Mouse (Mus musculus) G1E (cell line): ENCODE measurements at regions not wholly inside any gene's neighbourhood (a gene's known extent, or its start where the extent isn't known, plus 50 kb on each side); places are given as distances from the start of the nearest gene placed in this dataset.

Experiments used
- ATAC-seq: 2 replicates; pipeline ENCODE4 v1.8.0; 2016; ENCODE audit warnings: mild to moderate bottlenecking; ENCODE audit not compliant: insufficient number of reproducible peaks, poor library complexity, low FRiP score, severe bottlenecking; ENCODE audit errors: extremely low read depth
- DNase-seq: peaks from one replicate; pipeline ENCODE4 v3.0.0; 2012; ENCODE audit warnings: low spot score
- H3K27me3 ChIP-seq: 2 replicates; pipeline ENCODE4 v1.6.1; 2012; ENCODE audit warnings: mild to moderate bottlenecking, low read length, inconsistent platforms; ENCODE audit not compliant: insufficient read depth
- H3K36me3 ChIP-seq: replicated peaks from 2 replicates; pipeline ENCODE3; 2012; ENCODE audit warnings: mild to moderate bottlenecking, inconsistent platforms
- H3K4me1 ChIP-seq: 2 replicates; pipeline ENCODE4 v1.6.1; 2012; ENCODE audit warnings: low read depth, low read length, inconsistent platforms, mixed read lengths; ENCODE audit not compliant: insufficient read depth
- H3K4me3 ChIP-seq: 2 replicates; pipeline ENCODE4 v1.5.1; 2012; ENCODE audit warnings: low read depth, mild to moderate bottlenecking, inconsistent platforms, low read length, moderate library complexity, mixed read lengths
- H3K9me3 ChIP-seq: replicated peaks from 2 replicates; pipeline ENCODE4 v1.6.1; 2012; ENCODE audit warnings: inconsistent platforms
- CTCF ChIP-seq: IDR thresholded peaks from 2 replicates; pipeline ENCODE4 v1.5.1; 2012; ENCODE audit warnings: low read depth, low read length, inconsistent platforms, mixed read lengths
- GATA1 ChIP-seq: IDR thresholded peaks from 2 replicates; pipeline ENCODE4 v1.6.1; 2012; ENCODE audit warnings: borderline replicate concordance, low read length, inconsistent platforms, mixed read lengths
- GATA2 ChIP-seq: IDR thresholded peaks from 2 replicates; pipeline ENCODE4 v1.6.1; 2012; ENCODE audit warnings: low read depth, low read length, inconsistent platforms, borderline replicate concordance
- POLR2AphosphoS5 ChIP-seq: IDR thresholded peaks from 2 replicates; pipeline ENCODE4 v1.6.1; 2012; ENCODE audit warnings: low read depth, low read length, inconsistent platforms; ENCODE audit not compliant: insufficient replicate concordance
- TAL1 ChIP-seq: conservative IDR thresholded peaks from 2 replicates; pipeline ENCODE4 v1.6.1; 2012; ENCODE audit warnings: low read depth, low read length, inconsistent platforms, mixed read lengths

GRCm38 (mm10) chr12:15983591-15984300 lies 167.0 kb upstream of the Trib2 start:
- ATAC-seq: no peak
- no peak for DNase-seq
- TF ChIP-seq TAL1 (no peak), GATA1 (no peak), CTCF (no peak), GATA2 (no peak)
- Histone ChIP-seq H3K9me3 (no peaks in the 10 kb centered on the region; the same call in 1 of the 2 replicates), H3K36me3 (no peaks in the 10 kb centered on the region), H3K27me3 (no peaks in the 10 kb centered on the region), H3K4me1 (no peaks in the 10 kb centered on the region), H3K4me3 (no peak overlapping the region)

GRCm38 (mm10) chr12:15981741-15982140 lies 165.0 kb upstream of the Trib2 start:
- DNase-seq: no peak
- Histone ChIP-seq H3K4me1 (no peaks in the 10 kb centered on the region), H3K36me3 (no peaks in the 10 kb centered on the region), H3K4me3 (no peak overlapping the region), H3K27me3 (no peaks in the 10 kb centered on the region), H3K9me3 (no peaks in the 10 kb centered on the region; the same call in 1 of the 2 replicates)
- no peak for ATAC-seq
- TF ChIP-seq TAL1 (no peak), GATA2 (no peak), CTCF (no peak), POLR2AphosphoS5 (no peak), GATA1 (no peak)

- no peaks in the 10 kb centered on the region for H3K27me3 ChIP-seq
- H3K4me1 ChIP-seq: no peaks in the 10 kb centered on the region
- ATAC-seq: no peak
- H3K36me3 ChIP-seq: no peaks in the 10 kb centered on the region
- no peak overlapping the region for H3K4me3 ChIP-seq
- TF ChIP-seq GATA2 (no peak), TAL1 (no peak), POLR2AphosphoS5 (no peak)
- H3K9me3 ChIP-seq: no peaks in the 10 kb centered on the region
- no peak for DNase-seq
Measured at GRCm38 (mm10) chr12:15979233-15979632, 162.5 kb upstream of the Trib2 start.

GRCm38 (mm10) chr12:15971786-15972185 lies 155.1 kb upstream of the Trib2 start:
- Histone ChIP-seq H3K36me3 (no peaks in the 10 kb centered on the region), H3K4me3 (no peak overlapping the region), H3K27me3 (no peaks in the 10 kb centered on the region), H3K4me1 (no peaks in the 10 kb centered on the region), H3K9me3 (no peaks in the 10 kb centered on the region)
- no peak for ATAC-seq
- DNase-seq: no peak
- TF ChIP-seq CTCF: no peak
- TF ChIP-seq GATA2: no peak
- TF ChIP-seq POLR2AphosphoS5: no peak
- TF ChIP-seq GATA1: no peak
- no peak for TF ChIP-seq TAL1

- Histone ChIP-seq H3K36me3 (no peaks in the 10 kb centered on the region), H3K4me3 (no peak overlapping the region), H3K27me3 (no peaks in the 10 kb centered on the region), H3K4me1 (no peaks in the 10 kb centered on the region), H3K9me3 (no peaks in the 10 kb centered on the region)
- no peak for ATAC-seq
- no peak for DNase-seq
- no peak for TF ChIP-seq CTCF
- TF ChIP-seq GATA2: no peak
- TF ChIP-seq GATA1: no peak
- TF ChIP-seq POLR2AphosphoS5: no peak
- TF ChIP-seq TAL1: no peak
Measured at GRCm38 (mm10) chr12:15970262-15970661, 153.5 kb upstream of the Trib2 start.

GRCm38 (mm10) chr12:15967550-15968102 lies 150.9 kb upstream of the Trib2 start:
- no peaks in the 10 kb centered on the region for H3K9me3 ChIP-seq
- TF ChIP-seq POLR2AphosphoS5: no peak
- no peak for TF ChIP-seq GATA1
- no peak for TF ChIP-seq TAL1
- TF ChIP-seq CTCF: no peak
- TF ChIP-seq GATA2: no peak
- DNase-seq: no peak
- no peak overlapping the region for H3K4me3 ChIP-seq
- no peak for ATAC-seq
- no peaks in the 10 kb centered on the region for H3K27me3 ChIP-seq
- no peaks in the 10 kb centered on the region for H3K36me3 ChIP-seq
- H3K4me1 ChIP-seq: no peaks in the 10 kb centered on the region

GRCm38 (mm10) chr12:15966631-15967030 lies 149.9 kb upstream of the Trib2 start:
- DNase-seq: no peak
- H3K4me1 ChIP-seq: no peaks in the 10 kb centered on the region
- no peak overlapping the region for H3K4me3 ChIP-seq
- no peaks in the 10 kb centered on the region for H3K9me3 ChIP-seq
- H3K36me3 ChIP-seq: no peaks in the 10 kb centered on the region
- no peaks in the 10 kb centered on the region for H3K27me3 ChIP-seq
- TF ChIP-seq CTCF (no peak), TAL1 (no peak)
- ATAC-seq: no peak
